Mouse (Mus musculus): Measurements from ENCODE around the gene Gtdc1. TPM values are rescaled to one million over a fixed set of nuclear protein-coding genes. Genes with fewer than 3 reads are reported as not detected.

The Gtdc1 gene
- polyA plus RNA-seq, 1 experiment = 4.9 TPM

- H3K4me3 ChIP-seq = no peak overlapping the region
- H3K36me3 ChIP-seq (ENCODE audit: control insufficient read depth, insufficient read depth) = no peaks in the 10 kb centered on the region
- H3K79me2 ChIP-seq (ENCODE audit: control insufficient read depth, insufficient read depth) = no peaks in the 10 kb centered on the region
- no peak overlapping the region for H3ac ChIP-seq (ENCODE audit: control insufficient read depth, insufficient read length)
- TF ChIP-seq SRF (IDR thresholded peaks at IDR 0.05; ENCODE audit: control insufficient read depth, insufficient read length, low read depth) (no peak), E2F4 (IDR thresholded peaks at IDR 0.05; ENCODE audit: insufficient read depth) (no peak), MAX (IDR thresholded peaks at IDR 0.05; ENCODE audit: low read depth) (no peak), POLR2A (IDR thresholded peaks at IDR 0.05; ENCODE audit: insufficient read length, low read depth) (no peak), TCF3 (IDR thresholded peaks at IDR 0.05; ENCODE audit: insufficient read length, low read depth) (no peak), TCF12 (IDR thresholded peaks at IDR 0.05; ENCODE audit: insufficient read depth, poor library complexity, severe bottlenecking) (no peak), CEBPB (IDR thresholded peaks at IDR 0.05; ENCODE audit: insufficient read depth, poor library complexity, severe bottlenecking) (no peak), MYOG (IDR thresholded peaks at IDR 0.05; ENCODE audit: control insufficient read depth in 1 of 3, insufficient read depth in 1 of 3, insufficient read length in 2 of 3, low read depth in 2 of 3) (no peak), REST (IDR thresholded peaks at IDR 0.05; ENCODE audit: insufficient read depth, insufficient read length) (no peak), USF1 (IDR thresholded peaks at IDR 0.05; ENCODE audit: low read depth) (no peak), MYOD1 (IDR thresholded peaks at IDR 0.05; ENCODE audit: control insufficient read depth in 1 of 3, insufficient read length in 2 of 3, low read depth in 2 of 3) (no peak), POLR2AphosphoS2 (IDR thresholded peaks at IDR 0.05; ENCODE audit: insufficient read length, low read depth) (no peak)
- no peak overlapping the region for H3K4me2 ChIP-seq (ENCODE audit: low read depth)
- no peaks in the 10 kb centered on the region for H3K27me3 ChIP-seq (ENCODE audit: control insufficient read depth, insufficient read depth, insufficient read length)
These were observed 163.6 kb downstream of the Gtdc1 start for GRCm38 (mm10) chr2:44763898-44764297.

DNA sequence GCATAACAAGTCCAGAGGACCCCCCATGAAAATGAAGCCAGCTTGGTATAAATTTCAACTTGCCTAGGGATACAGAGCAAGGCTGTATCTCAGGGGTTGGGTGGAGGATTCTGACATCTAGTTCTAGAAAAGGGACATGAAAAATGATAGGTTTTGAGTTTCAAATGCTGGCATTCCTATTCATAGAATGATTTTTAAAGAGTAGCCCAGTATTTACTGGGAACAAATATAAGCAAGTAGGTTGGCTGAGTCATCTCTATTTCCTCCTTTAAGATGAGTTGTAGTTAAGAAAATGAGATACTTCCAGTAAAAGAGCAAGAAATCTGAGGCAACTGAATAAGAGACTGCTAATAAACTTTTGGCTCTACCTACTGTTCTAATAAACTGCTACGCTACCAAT, 190.8 kb downstream of the Gtdc1 start:
- TF ChIP-seq CEBPB (IDR thresholded peaks at IDR 0.05; ENCODE audit: insufficient read depth, poor library complexity, severe bottlenecking) (no peak), REST (IDR thresholded peaks at IDR 0.05; ENCODE audit: insufficient read depth, insufficient read length) (no peak), TCF12 (IDR thresholded peaks at IDR 0.05; ENCODE audit: insufficient read depth, poor library complexity, severe bottlenecking) (no peak), USF1 (IDR thresholded peaks at IDR 0.05; ENCODE audit: low read depth) (no peak), E2F4 (IDR thresholded peaks at IDR 0.05; ENCODE audit: insufficient read depth) (no peak), MYOD1 (IDR thresholded peaks at IDR 0.05; ENCODE audit: control insufficient read depth in 1 of 3, insufficient read length in 2 of 3, low read depth in 2 of 3) (no peak), SRF (IDR thresholded peaks at IDR 0.05; ENCODE audit: control insufficient read depth, insufficient read length, low read depth) (no peak), MAX (IDR thresholded peaks at IDR 0.05; ENCODE audit: low read depth) (no peak), MYOG (IDR thresholded peaks at IDR 0.05; ENCODE audit: control insufficient read depth in 1 of 3, insufficient read depth in 1 of 3, insufficient read length in 2 of 3, low read depth in 2 of 3) (no peak), POLR2AphosphoS2 (IDR thresholded peaks at IDR 0.05; ENCODE audit: insufficient read length, low read depth) (no peak), POLR2A (IDR thresholded peaks at IDR 0.05; ENCODE audit: insufficient read length, low read depth) (no peak), TCF3 (IDR thresholded peaks at IDR 0.05; ENCODE audit: insufficient read length, low read depth) (no peak)
- Histone ChIP-seq H3K27me3 (ENCODE audit: control insufficient read depth, insufficient read depth, insufficient read length) (no peaks in the 10 kb centered on the region), H3K36me3 (ENCODE audit: control insufficient read depth, insufficient read depth) (no peaks in the 10 kb centered on the region), H3K4me2 (ENCODE audit: low read depth) (no peak overlapping the region), H3K79me2 (ENCODE audit: control insufficient read depth, insufficient read depth) (no peaks in the 10 kb centered on the region), H3K4me3 (no peak overlapping the region), H3ac (ENCODE audit: control insufficient read depth, insufficient read length) (no peak overlapping the region)

DNA sequence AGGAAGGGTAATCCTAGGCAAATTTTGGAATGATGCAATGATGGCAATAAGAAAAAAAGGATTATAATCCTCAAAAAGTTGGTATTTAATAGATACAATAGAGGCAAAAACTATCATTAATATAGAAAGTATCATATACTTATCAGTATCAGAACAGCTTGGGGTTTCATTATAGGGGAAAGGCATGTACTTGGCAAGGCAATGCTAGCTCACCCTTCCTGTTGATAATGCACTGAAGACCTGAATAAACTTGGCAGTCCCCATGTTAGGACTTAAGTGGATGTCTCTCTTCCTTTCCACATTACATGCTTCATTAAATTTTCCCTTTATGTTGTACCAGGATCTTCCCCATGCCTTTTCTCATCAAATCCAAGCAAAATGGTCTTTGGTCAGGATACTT, 206.0 kb downstream of the Gtdc1 start:
- Histone ChIP-seq H3K36me3 (ENCODE audit: control insufficient read depth, insufficient read depth) (no peaks in the 10 kb centered on the region), H3K4me3 (no peak overlapping the region), H3ac (ENCODE audit: control insufficient read depth, insufficient read length) (no peak overlapping the region), H3K27me3 (ENCODE audit: control insufficient read depth, insufficient read depth, insufficient read length) (no peaks in the 10 kb centered on the region), H3K4me2 (ENCODE audit: low read depth) (no peak overlapping the region), H3K79me2 (ENCODE audit: control insufficient read depth, insufficient read depth) (no peaks in the 10 kb centered on the region)
- TF ChIP-seq POLR2A (IDR thresholded peaks at IDR 0.05; ENCODE audit: insufficient read length, low read depth) (no peak), REST (IDR thresholded peaks at IDR 0.05; ENCODE audit: insufficient read depth, insufficient read length) (no peak), POLR2AphosphoS2 (IDR thresholded peaks at IDR 0.05; ENCODE audit: insufficient read length, low read depth) (no peak), E2F4 (IDR thresholded peaks at IDR 0.05; ENCODE audit: insufficient read depth) (no peak), SRF (IDR thresholded peaks at IDR 0.05; ENCODE audit: control insufficient read depth, insufficient read length, low read depth) (no peak), MYOG (IDR thresholded peaks at IDR 0.05; ENCODE audit: control insufficient read depth in 1 of 3, insufficient read depth in 1 of 3, insufficient read length in 2 of 3, low read depth in 2 of 3) (no peak), TCF12 (IDR thresholded peaks at IDR 0.05; ENCODE audit: insufficient read depth, poor library complexity, severe bottlenecking) (no peak), USF1 (IDR thresholded peaks at IDR 0.05; ENCODE audit: low read depth) (no peak), MYOD1 (IDR thresholded peaks at IDR 0.05; ENCODE audit: control insufficient read depth in 1 of 3, insufficient read length in 2 of 3, low read depth in 2 of 3) (no peak), TCF3 (IDR thresholded peaks at IDR 0.05; ENCODE audit: insufficient read length, low read depth) (no peak), CEBPB (IDR thresholded peaks at IDR 0.05; ENCODE audit: insufficient read depth, poor library complexity, severe bottlenecking) (no peak), MAX (IDR thresholded peaks at IDR 0.05; ENCODE audit: low read depth) (no peak)

DNA sequence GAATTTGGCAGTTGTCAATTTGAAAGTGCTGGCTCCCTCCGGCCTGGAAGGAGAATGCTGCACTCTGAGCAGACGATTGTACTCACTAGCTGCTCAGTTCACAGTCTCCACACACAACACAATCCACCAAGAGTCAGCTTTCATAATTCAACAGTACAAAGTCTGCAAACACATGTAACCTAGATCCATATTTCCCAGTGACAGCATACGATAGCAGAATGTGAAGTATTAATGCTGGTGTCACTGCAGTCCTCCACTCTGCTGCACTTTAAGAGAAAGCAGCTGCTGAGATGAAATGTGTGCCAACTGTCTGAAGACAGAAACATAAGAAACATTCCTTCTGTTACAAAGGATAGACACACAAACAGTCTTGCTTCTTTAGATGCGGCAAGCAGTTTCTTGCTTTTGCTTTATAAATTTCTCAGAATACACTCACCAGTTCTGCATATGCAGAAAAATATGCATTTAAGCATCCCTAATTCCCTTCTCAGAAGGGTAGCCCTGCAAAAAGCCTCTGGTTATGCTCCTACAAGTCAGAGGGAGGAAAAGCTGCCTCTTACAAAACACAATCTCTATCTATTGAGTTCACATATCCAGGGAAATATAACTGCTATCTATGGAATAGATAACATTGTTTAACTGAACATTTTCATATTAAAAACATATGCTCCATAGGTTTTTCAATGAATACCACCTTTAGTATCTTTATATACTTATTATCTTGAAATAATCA, 221.4 kb downstream of the Gtdc1 start:
- no peaks in the 10 kb centered on the region for H3K27me3 ChIP-seq (ENCODE audit: control insufficient read depth, insufficient read depth, insufficient read length)
- H3ac ChIP-seq (ENCODE audit: control insufficient read depth, insufficient read length) = no peak overlapping the region
- no peak overlapping the region for H3K4me3 ChIP-seq
- H3K4me2 ChIP-seq (ENCODE audit: low read depth) = no peak overlapping the region
- no peaks in the 10 kb centered on the region for H3K79me2 ChIP-seq (ENCODE audit: control insufficient read depth, insufficient read depth)
- no peaks in the 10 kb centered on the region for H3K36me3 ChIP-seq (ENCODE audit: control insufficient read depth, insufficient read depth)
- TF ChIP-seq REST (IDR thresholded peaks at IDR 0.05; ENCODE audit: insufficient read depth, insufficient read length) = no peak
- no peak for TF ChIP-seq CEBPB (IDR thresholded peaks at IDR 0.05; ENCODE audit: insufficient read depth, poor library complexity, severe bottlenecking)
- TF ChIP-seq E2F4 (IDR thresholded peaks at IDR 0.05; ENCODE audit: insufficient read depth) = no peak
- no peak for TF ChIP-seq MYOG (IDR thresholded peaks at IDR 0.05; ENCODE audit: control insufficient read depth in 1 of 3, insufficient read depth in 1 of 3, insufficient read length in 2 of 3, low read depth in 2 of 3)
- TF ChIP-seq TCF12 (IDR thresholded peaks at IDR 0.05; ENCODE audit: insufficient read depth, poor library complexity, severe bottlenecking) = no peak
- TF ChIP-seq SRF (IDR thresholded peaks at IDR 0.05; ENCODE audit: control insufficient read depth, insufficient read length, low read depth) = no peak
- no peak for TF ChIP-seq MYOD1 (IDR thresholded peaks at IDR 0.05; ENCODE audit: control insufficient read depth in 1 of 3, insufficient read length in 2 of 3, low read depth in 2 of 3)
- TF ChIP-seq MAX (IDR thresholded peaks at IDR 0.05; ENCODE audit: low read depth) = no peak
- no peak for TF ChIP-seq USF1 (IDR thresholded peaks at IDR 0.05; ENCODE audit: low read depth)
- no peak for TF ChIP-seq POLR2AphosphoS2 (IDR thresholded peaks at IDR 0.05; ENCODE audit: insufficient read length, low read depth)
